Mouse (Mus musculus) hindbrain, embryonic 10.5 days (tissue): ENCODE results near the gene Ccm2. TPM values are rescaled to one million over a fixed set of nuclear protein-coding genes. Genes with fewer than 3 reads are reported as not detected.

ENCODE experiments used
- DNase-seq: peaks from one replicate; pipeline ENCODE4 v3.0.0-alpha.2; 2017; ENCODE audit warnings: low spot score
- H3K27ac ChIP-seq: fragments of 300-500 bp; sonication (generic); 2 replicates; pipeline ENCODE4 v1.5.1; 2016; ENCODE audit warnings: mild to moderate bottlenecking, moderate library complexity
- H3K27me3 ChIP-seq: fragments of 300-500 bp; sonication (generic); 2 replicates; pipeline ENCODE4 v1.6.1; 2016; ENCODE audit warnings: mild to moderate bottlenecking; ENCODE audit not compliant: poor library complexity, insufficient read depth, severe bottlenecking
- H3K36me3 ChIP-seq: fragments of 300-500 bp; sonication (generic); 2 replicates; pipeline ENCODE4 v1.6.1; 2016; ENCODE audit warnings: mild to moderate bottlenecking, moderate library complexity
- H3K4me1 ChIP-seq: fragments of 300-500 bp; sonication (generic); replicated peaks from 2 replicates; pipeline ENCODE4 v1.6.1; 2016; ENCODE audit warnings: mild to moderate bottlenecking
- H3K4me3 ChIP-seq: fragments of 300-500 bp; sonication (generic); 2 replicates; pipeline ENCODE4 v1.5.1; 2016; ENCODE audit warnings: mild to moderate bottlenecking, moderate library complexity
- H3K9me3 ChIP-seq: fragments of 300-500 bp; sonication (generic); 2 replicates; pipeline ENCODE4 v1.6.1; 2016; ENCODE audit warnings: mild to moderate bottlenecking, moderate library complexity
- WGBS: fragments of 180-500 bp; shearing (Covaris S2); methylation state at CpG from one replicate; pipeline ENCODE4 v1.1.7; 2016; 5-methylcytosine and 5-hydroxymethylcytosine counted together
- polyA plus RNA-seq: library from polyadenylated mRNA; unstranded; fragments of >200 nt; fragmentation: Nextera tagmentation; extraction: Ambion mirVana; gene quantifications from 2 replicates; pipeline ENCODE4 v1.2.1, GENCODE M21; 2016

Gene Ccm2
- 112 TPM in 2 replicates for polyA plus RNA-seq

- Histone ChIP-seq H3K4me1 (peaks cover 14% of the 10 kb centered on the region), H3K27ac (peak within 1 kb of the TSS; percentile 99), H3K27me3 (no peaks in the 10 kb centered on the region), H3K36me3 (peaks cover 27% of the 10 kb centered on the region), H3K9me3 (no peaks in the 10 kb centered on the region), H3K4me3 (peak within 1 kb of the TSS; percentile 87)
- WGBS = under 1% methylated on average over 56 of the region's 57 CpGs
- DNase-seq = peak; percentile 98
Observed at GRCm38 (mm10) chr11:6546205-6547013, at the start of gene Ccm2. Gene Ccm2, plus strand, starts transcription at chr11:6546887.

GRCm38 (mm10) chr11:6497311-6497948 is 49.3 kb upstream of the Ccm2 start:
- H3K4me3 ChIP-seq = no peak overlapping the region
- 85% methylated on average over 12 of the region's 12 CpGs for WGBS
- H3K9me3 ChIP-seq = no peaks in the 10 kb centered on the region
- DNase-seq = no peak
- no peaks in the 10 kb centered on the region for H3K27me3 ChIP-seq
- no peak overlapping the region for H3K27ac ChIP-seq
- H3K4me1 ChIP-seq = no peaks in the 10 kb centered on the region
- H3K36me3 ChIP-seq = no peaks in the 10 kb centered on the region

GRCm38 (mm10) chr11:6502506-6502905 is 44.2 kb upstream of the Ccm2 start:
- Histone ChIP-seq H3K9me3 (no peaks in the 10 kb centered on the region), H3K27ac (no peak overlapping the region), H3K27me3 (no peaks in the 10 kb centered on the region), H3K4me3 (no peak overlapping the region), H3K36me3 (no peaks in the 10 kb centered on the region), H3K4me1 (0 out of 2 replicates have a peak, but pooled peaks cover 4% of the 10 kb centered on the region)
- DNase-seq = no peak
- 93% methylated on average over 2 of the region's 2 CpGs for WGBS

GRCm38 (mm10) chr11:6504226-6504625 is 42.5 kb upstream of the Ccm2 start:
- DNase-seq = no peak
- H3K27me3 ChIP-seq = no peaks in the 10 kb centered on the region
- H3K4me1 ChIP-seq = 0 out of 2 replicates have a peak, but pooled peaks cover 4% of the 10 kb centered on the region
- H3K9me3 ChIP-seq = no peaks in the 10 kb centered on the region
- H3K27ac ChIP-seq = no peak overlapping the region
- WGBS = 77% methylated on average over 3 of the region's 3 CpGs
- H3K4me3 ChIP-seq = no peak overlapping the region
- H3K36me3 ChIP-seq = no peaks in the 10 kb centered on the region

GRCm38 (mm10) chr11:6504689-6505088 is 42.0 kb upstream of the Ccm2 start:
- Histone ChIP-seq H3K9me3 (no peaks in the 10 kb centered on the region), H3K4me1 (0 out of 2 replicates have a peak, but pooled peaks cover 4% of the 10 kb centered on the region), H3K36me3 (no peaks in the 10 kb centered on the region), H3K4me3 (no peak overlapping the region), H3K27ac (no peak overlapping the region), H3K27me3 (no peaks in the 10 kb centered on the region)
- DNase-seq = no peak
- WGBS = 85% methylated on average over 6 of the region's 6 CpGs

- WGBS = 84% methylated on average over 9 of the region's 9 CpGs
- H3K4me1 ChIP-seq = 0 out of 2 replicates have a peak, but pooled peaks cover 4% of the 10 kb centered on the region
Observed at GRCm38 (mm10) chr11:6506516-6506915, 40.2 kb upstream of the Ccm2 start.

GRCm38 (mm10) chr11:6508269-6508876 is 38.3 kb upstream of the Ccm2 start:
- 0 out of 2 replicates have a peak, but pooled peaks cover 4% of the 10 kb centered on the region for H3K4me1 ChIP-seq
- no peaks in the 10 kb centered on the region for H3K9me3 ChIP-seq
- no peak overlapping the region for H3K4me3 ChIP-seq
- H3K27me3 ChIP-seq = no peaks in the 10 kb centered on the region
- WGBS = 57% methylated on average over 1 of the region's 1 CpGs
- H3K36me3 ChIP-seq = no peaks in the 10 kb centered on the region
- no peak for DNase-seq
- H3K27ac ChIP-seq = no peak overlapping the region

More at GRCm38 (mm10) chr11:6506516-6506915, 40.2 kb upstream of the Ccm2 start:
- no peak overlapping the region for H3K4me3 ChIP-seq
- no peaks in the 10 kb centered on the region for H3K9me3 ChIP-seq
- no peak overlapping the region for H3K27ac ChIP-seq
- H3K27me3 ChIP-seq = no peaks in the 10 kb centered on the region
- DNase-seq = no peak
- H3K36me3 ChIP-seq = no peaks in the 10 kb centered on the region

- H3K4me1 ChIP-seq = peaks cover 5% of the 10 kb centered on the region; the same call in 1 of the 2 replicates
- DNase-seq = no peak
- 45% methylated on average over 7 of the region's 7 CpGs for WGBS
- no peak overlapping the region for H3K27ac ChIP-seq
- H3K9me3 ChIP-seq = no peaks in the 10 kb centered on the region
- no peaks in the 10 kb centered on the region for H3K27me3 ChIP-seq
- H3K4me3 ChIP-seq = no peak overlapping the region
- no peaks in the 10 kb centered on the region for H3K36me3 ChIP-seq
Observed at GRCm38 (mm10) chr11:6514837-6515236, 31.9 kb upstream of the Ccm2 start.

GRCm38 (mm10) chr11:6519491-6520033 is 27.1 kb upstream of the Ccm2 start:
- no peak overlapping the region for H3K4me3 ChIP-seq
- H3K36me3 ChIP-seq = peaks cover 13% of the 10 kb centered on the region
- no peak for DNase-seq
- H3K27me3 ChIP-seq = no peaks in the 10 kb centered on the region
- WGBS = 79% methylated on average over 11 of the region's 11 CpGs
- H3K4me1 ChIP-seq = peaks cover 5% of the 10 kb centered on the region; the same call in 1 of the 2 replicates
- H3K27ac ChIP-seq = no peak overlapping the region
- H3K9me3 ChIP-seq = no peaks in the 10 kb centered on the region

GRCm38 (mm10) chr11:6520507-6521173 is 26.0 kb upstream of the Ccm2 start, which contains the start of gene Myo1g:
Gene Myo1g, minus strand, starts transcription at chr11:6520965.
- DNase-seq = no peak

GRCm38 (mm10) chr11:6522782-6523525 is 23.7 kb upstream of the Ccm2 start:
- H3K27ac ChIP-seq = no peak overlapping the region
- H3K4me3 ChIP-seq = no peak overlapping the region
- DNase-seq = no peak
- H3K9me3 ChIP-seq = no peaks in the 10 kb centered on the region
- 75% methylated on average over 9 of the region's 9 CpGs for WGBS
- peaks cover 21% of the 10 kb centered on the region for H3K4me1 ChIP-seq
- no peaks in the 10 kb centered on the region for H3K27me3 ChIP-seq
- peaks cover 38% of the 10 kb centered on the region for H3K36me3 ChIP-seq

More at GRCm38 (mm10) chr11:6520507-6521173, 26.0 kb upstream of the Ccm2 start, which contains the start of gene Myo1g:
- no peaks in the 10 kb centered on the region for H3K9me3 ChIP-seq
- peaks cover 24% of the 10 kb centered on the region for H3K36me3 ChIP-seq
- H3K27ac ChIP-seq = no peak within 1 kb of the TSS
- 80% methylated on average over 7 of the region's 7 CpGs for WGBS
- H3K4me3 ChIP-seq = no peak within 1 kb of the TSS
- H3K27me3 ChIP-seq = no peaks in the 10 kb centered on the region
- H3K4me1 ChIP-seq = peaks cover 1% of the 10 kb centered on the region; the same call in 1 of the 2 replicates
